Mouse (Mus musculus) hindbrain, embryonic 10.5 days (tissue): Measurements from ENCODE around the gene Cyp2c37. TPM values are rescaled to one million over a fixed set of nuclear protein-coding genes. Genes with fewer than 3 reads are reported as not detected.
"Not testable (repeated sequence)": the region's sequence is repeated elsewhere in the genome, so short reads cannot be mapped to it uniquely, and the experiment has no call there.

Experiments
- DNase-seq: peaks from one replicate; pipeline ENCODE4 v3.0.0-alpha.2; 2017; ENCODE audit warnings: low spot score
- H3K27ac ChIP-seq: fragments of 300-500 bp; sonication (generic); 2 replicates; pipeline ENCODE4 v1.5.1; 2016; ENCODE audit warnings: mild to moderate bottlenecking, moderate library complexity
- H3K27me3 ChIP-seq: fragments of 300-500 bp; sonication (generic); 2 replicates; pipeline ENCODE4 v1.6.1; 2016; ENCODE audit warnings: mild to moderate bottlenecking; ENCODE audit not compliant: poor library complexity, insufficient read depth, severe bottlenecking
- H3K36me3 ChIP-seq: fragments of 300-500 bp; sonication (generic); 2 replicates; pipeline ENCODE4 v1.6.1; 2016; ENCODE audit warnings: mild to moderate bottlenecking, moderate library complexity
- H3K4me1 ChIP-seq: fragments of 300-500 bp; sonication (generic); replicated peaks from 2 replicates; pipeline ENCODE4 v1.6.1; 2016; ENCODE audit warnings: mild to moderate bottlenecking
- H3K4me3 ChIP-seq: fragments of 300-500 bp; sonication (generic); 2 replicates; pipeline ENCODE4 v1.5.1; 2016; ENCODE audit warnings: mild to moderate bottlenecking, moderate library complexity
- H3K9me3 ChIP-seq: fragments of 300-500 bp; sonication (generic); 2 replicates; pipeline ENCODE4 v1.6.1; 2016; ENCODE audit warnings: mild to moderate bottlenecking, moderate library complexity
- WGBS: fragments of 180-500 bp; shearing (Covaris S2); methylation state at CpG from one replicate; pipeline ENCODE4 v1.1.7; 2016; 5-methylcytosine and 5-hydroxymethylcytosine counted together
- polyA plus RNA-seq: library from polyadenylated mRNA; unstranded; fragments of >200 nt; fragmentation: Nextera tagmentation; extraction: Ambion mirVana; gene quantifications from 2 replicates; pipeline ENCODE4 v1.2.1, GENCODE M21; 2016

Gene Cyp2c37
- not detected in 2 replicates for polyA plus RNA-seq

DNA sequence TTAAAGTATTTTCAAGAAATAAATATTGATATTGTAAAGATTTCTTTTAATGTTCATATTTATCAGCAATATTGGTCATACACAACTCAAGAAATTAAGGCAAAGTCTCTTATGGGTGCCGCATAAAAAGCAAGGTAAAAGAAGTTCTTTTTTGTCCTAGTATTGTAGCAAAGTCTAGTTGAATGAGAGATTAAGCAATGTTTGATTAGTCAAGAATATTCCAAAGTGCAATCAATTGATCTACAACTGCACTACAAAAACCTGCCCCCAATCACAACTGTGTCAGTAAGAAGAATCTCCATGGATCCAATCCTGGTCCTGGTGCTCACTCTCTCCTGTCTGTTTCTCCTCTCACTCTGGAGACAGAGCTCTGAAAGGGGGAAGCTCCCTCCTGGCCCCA lies at the start of gene Cyp2c37:
Gene Cyp2c37, plus strand, starts transcription at position 285 of the 400 bp plus-strand sequence.
- not testable (repeated sequence) for H3K27me3 ChIP-seq, H3K4me3 ChIP-seq, DNase-seq, H3K4me1 ChIP-seq, H3K36me3 ChIP-seq, H3K9me3 ChIP-seq, H3K27ac ChIP-seq
- 94% methylated on average over 1 of the region's 1 CpGs for WGBS

DNA sequence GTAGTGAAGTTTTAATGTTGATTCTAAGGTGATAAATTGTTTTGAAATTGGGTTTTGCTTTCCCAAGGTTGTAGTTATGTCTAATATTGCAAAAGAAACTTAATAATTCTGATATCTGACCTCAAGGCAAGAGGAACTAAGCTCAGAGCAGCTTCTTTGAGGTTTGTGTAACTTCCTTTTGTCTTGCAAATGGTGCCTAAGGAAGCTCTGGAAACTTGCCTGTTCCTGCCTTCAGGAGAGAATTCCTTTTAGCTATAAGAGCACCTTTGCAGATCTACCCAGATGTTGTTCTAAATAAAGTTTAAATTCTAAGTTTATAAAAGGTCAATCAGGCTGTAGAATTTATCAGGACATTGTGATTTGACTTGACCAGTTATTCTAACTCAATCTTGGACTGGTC lies 31.4 kb upstream of the Cyp2c37 start:
- H3K36me3 ChIP-seq, H3K4me1 ChIP-seq, H3K27me3 ChIP-seq, H3K27ac ChIP-seq, DNase-seq, H3K4me3 ChIP-seq: not testable (repeated sequence)
- H3K9me3 ChIP-seq: peaks cover 23% of the 10 kb centered on the region

DNA sequence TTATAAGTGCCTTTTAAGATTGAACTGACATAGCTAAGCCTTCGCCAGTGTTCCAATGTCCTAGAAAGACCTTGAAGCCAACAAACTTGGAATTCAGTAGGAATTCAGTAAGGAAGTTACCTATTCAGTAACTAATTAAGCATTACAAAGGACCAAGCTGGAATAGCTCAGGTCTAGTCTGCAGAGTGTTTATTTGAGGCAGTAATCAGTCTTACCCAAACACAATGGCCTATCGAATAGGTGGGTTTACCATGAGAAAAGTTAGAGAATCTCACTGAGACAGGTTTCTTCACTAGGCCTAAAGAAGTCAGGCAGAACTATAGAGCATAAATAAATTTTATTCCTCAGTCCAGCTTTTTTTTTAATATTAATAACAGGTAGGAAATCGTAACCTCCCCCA lies 21.1 kb upstream of the Cyp2c37 start:
- not testable (repeated sequence) for DNase-seq, H3K36me3 ChIP-seq, H3K4me3 ChIP-seq, H3K27me3 ChIP-seq, H3K27ac ChIP-seq, H3K4me1 ChIP-seq
- 88% methylated on average over 3 of the region's 3 CpGs for WGBS
- peaks cover 22% of the 10 kb centered on the region for H3K9me3 ChIP-seq

DNA sequence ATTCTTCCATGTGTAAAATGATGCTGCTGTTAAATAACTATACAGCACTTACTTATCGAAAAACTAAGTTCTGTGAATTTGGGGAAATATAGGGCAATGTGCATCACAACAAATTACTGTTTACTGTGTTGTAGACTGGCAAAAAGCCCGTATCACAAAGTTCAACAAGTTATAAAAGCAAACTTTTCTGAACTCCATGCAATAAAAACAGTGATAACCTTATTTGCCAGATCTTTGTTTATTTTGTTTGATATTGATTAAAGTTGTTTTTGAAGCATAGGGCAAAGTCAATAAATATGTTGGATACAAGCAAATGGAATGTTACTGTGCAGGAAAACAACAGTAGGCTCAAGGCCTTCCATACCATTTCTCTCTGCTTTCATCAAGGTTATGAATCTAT lies 2.8 kb upstream of the Cyp2c37 start:
- Histone ChIP-seq H3K36me3 (no peaks in the 10 kb centered on the region), H3K9me3 (no peaks in the 10 kb centered on the region), H3K27me3 (no peaks in the 10 kb centered on the region), H3K4me3 (no peak overlapping the region), H3K27ac (no peak overlapping the region), H3K4me1 (no peaks in the 10 kb centered on the region)
- DNase-seq: no peak
- WGBS: 78% methylated on average over 2 of the region's 2 CpGs

Other genes with a start within 250 kb of the Cyp2c37 start
- not detected in 2 replicates for gene Cyp2c40, start 179.6 kb upstream of the Cyp2c37 start, polyA plus RNA-seq
- not detected in 2 replicates for gene Cyp2c69, start 105.6 kb upstream of the Cyp2c37 start, polyA plus RNA-seq
- not detected in 2 replicates for gene Cyp2c54, start 81.4 kb downstream of the Cyp2c37 start, polyA plus RNA-seq
- not detected in 2 replicates for gene Cyp2c50, start 97.3 kb downstream of the Cyp2c37 start, polyA plus RNA-seq
- not detected in 2 replicates for gene Cyp2c70, start 194.9 kb downstream of the Cyp2c37 start, polyA plus RNA-seq